Mouse (Mus musculus): ENCODE measurements around the gene Vpreb3. TPM values are rescaled to one million over a fixed set of nuclear protein-coding genes. Genes with fewer than 3 reads are reported as not detected.
A peak's percentile ranks its signal among the peaks of the same experiment; 100 is the strongest.

The Vpreb3 gene
- under 1 TPM in 1 of 2 experiments, not detected in 1; 0.82 TPM for total RNA-seq (2021)
- long read RNA-seq, experiment 1, partial matches to known transcripts: 0 of 1 reads
- long read RNA-seq, experiment 1, other reads (novel, unspliced or antisense): 1 of 1 reads
- long read RNA-seq, experiment 2: 0 reads

- DNase-seq: no peak
These were observed at the start of gene Vpreb3 for GRCm38 (mm10) chr10:75942736-75943477. Gene Vpreb3 (plus strand): TSS chr10:75943057.

DNA sequence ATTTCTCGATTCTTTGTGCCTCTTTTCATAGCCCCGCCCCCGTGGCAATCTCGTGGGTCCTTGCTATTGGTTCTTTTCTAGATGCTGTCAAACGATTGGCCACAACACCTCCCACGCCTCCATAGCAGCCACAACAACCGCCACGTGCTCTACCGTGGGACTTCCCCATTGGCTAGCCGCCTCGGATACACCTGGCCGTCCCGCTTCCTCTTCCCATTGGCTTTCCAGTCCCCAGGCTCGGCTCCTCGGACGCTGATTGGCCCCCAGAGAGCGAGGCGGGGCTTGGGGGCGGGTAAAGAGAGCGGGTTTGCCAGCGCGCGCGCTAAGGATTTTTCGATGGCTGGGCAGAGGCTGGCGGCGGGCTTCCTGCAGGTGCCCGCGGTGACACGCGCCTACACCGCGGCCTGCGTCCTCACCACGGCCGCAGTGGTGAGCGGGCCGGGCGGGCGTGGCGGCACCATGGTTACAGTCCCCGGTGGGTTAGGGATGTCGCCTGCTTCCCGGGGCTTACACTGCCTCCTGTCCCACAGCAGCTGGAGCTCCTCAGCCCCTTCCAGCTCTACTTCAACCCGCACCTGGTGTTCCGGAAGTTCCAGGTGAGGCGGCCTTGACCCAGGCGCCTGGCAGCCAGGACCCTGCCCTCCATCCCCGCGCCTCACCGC is 49.6 kb upstream of the Vpreb3 start, which contains the start of gene Derl3:
Gene Derl3, plus strand, starts transcription at position 325 of the 662 bp plus-strand sequence.
- DNase-seq: peak; percentile 90 to 93

DNA sequence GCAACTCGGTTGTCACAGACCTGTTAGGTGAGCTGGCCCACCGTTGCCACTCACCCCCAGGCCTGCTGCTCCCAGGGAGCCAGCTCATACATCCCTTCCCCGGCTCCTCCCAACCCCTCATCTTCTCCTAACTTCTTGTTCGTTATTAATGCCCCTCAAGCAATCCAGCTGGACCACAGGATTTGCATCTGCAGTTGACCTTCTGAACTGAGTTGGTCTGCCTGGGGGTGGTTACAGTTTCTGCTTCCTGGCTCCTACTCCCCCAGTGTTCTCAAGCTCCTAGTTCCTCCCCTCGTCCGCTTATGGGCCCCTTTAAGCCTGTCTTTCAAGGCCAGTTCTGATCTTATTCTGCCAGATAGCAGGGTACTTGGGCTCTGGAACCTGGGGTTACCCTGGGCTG is 48.3 kb upstream of the Vpreb3 start:
- DNase-seq: no peak

DNA sequence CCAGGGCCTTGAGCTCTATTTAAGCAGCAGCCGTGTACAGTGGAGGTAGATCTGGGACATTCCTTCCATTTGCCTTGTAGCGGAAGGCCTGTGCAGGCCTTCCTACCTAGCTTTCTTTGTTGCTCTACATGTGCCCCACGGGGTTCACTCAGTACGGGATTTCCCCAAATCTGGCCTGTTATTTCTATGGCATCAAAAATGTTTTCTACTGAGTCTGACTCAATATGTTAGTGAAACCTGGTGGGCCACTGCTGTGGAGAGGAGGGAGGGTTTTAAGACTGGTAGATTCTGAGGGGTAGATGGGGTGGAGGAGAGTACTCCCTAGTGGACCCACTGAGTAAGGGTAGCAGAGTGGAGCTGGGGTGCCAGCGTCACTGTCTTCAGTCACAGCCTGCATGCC is 47.1 kb upstream of the Vpreb3 start:
- DNase-seq: no peak

DNA sequence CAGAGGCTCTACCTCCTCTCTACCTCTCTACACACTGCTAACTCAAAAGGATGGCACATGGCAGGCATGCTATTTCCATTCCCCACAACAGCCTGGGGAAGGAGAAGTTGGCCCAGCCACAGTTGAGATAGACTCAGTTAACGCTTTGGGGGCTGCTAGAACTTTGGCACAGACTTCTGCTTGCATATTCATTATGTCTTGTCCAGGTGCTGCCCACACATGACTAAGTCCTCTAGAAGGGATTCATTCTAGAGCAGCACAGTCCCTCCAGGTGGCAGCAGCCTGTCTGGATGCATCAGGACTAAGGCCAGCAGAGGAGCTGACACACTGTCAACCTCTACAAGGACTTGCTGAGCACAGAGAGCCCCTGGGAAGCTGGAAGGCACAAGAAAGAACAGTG is 46.6 kb upstream of the Vpreb3 start:
- no peak for DNase-seq

DNA sequence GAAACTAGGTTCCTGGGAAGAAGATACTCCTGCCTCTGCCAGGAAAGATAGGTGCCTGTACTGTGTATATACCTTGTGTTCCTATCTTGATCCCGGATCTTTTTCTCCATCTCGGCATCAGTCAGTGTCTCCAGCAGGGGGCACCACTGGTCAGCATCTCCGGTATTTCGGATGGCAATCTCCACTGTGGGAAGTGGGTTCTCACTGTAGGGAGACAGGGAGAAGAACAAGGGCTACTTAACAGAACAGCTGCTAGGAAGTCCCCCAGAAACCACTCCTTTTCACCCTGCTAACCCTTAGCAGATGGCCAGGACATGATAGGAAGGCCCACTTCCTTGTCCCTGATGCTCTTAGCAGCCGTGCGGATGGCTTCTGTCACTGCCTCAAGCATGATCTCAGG is 45.5 kb upstream of the Vpreb3 start:
- DNase-seq: peak; percentile 62 to 88

GRCm38 (mm10) chr10:75898039-75898564 is 44.8 kb upstream of the Vpreb3 start:
- DNase-seq: no peak

- DNase-seq: peak; percentile 77 to 90
These were observed 44.0 kb upstream of the Vpreb3 start for GRCm38 (mm10) chr10:75898846-75899245.

DNA sequence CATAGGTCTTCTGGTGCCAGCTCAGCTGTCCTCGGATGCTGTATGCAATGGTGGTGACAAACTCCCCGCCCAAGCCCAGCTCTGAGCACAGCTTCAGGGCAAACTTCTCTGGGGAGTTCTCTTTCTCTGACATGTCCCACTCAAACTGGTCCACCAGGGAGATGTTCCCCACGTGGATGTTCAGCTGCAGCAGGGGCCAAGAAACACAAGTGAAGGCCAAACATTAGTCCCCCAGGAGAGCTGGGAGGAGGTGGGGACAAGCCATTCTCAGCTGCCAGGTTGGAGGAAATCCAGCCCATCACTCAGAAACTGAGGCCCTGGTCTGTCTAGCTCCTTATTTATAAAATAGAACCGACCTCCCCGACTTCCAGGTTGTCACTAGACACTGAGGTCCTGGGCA is 38.5 kb upstream of the Vpreb3 start:
- peak in 1 of 2 experiments; percentile 43 for DNase-seq

DNA sequence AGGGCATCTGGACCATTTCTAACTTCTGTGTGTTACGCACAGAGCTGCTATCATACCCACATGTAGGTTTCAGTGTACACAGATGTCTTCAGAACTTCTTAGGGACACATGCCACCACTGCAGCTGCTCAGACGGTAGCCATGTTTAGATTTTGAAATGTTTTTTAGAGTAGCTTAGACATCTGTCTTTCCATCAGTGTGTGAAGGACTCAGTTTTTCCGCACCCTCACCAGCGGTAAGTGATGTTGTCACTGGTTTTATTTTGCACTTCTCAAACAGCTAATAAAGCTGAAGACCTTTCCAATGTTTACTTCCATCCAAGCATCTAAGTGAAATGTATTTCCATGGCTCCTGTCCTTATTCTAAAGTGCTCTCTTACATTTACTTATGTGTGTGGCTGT is 36.0 kb upstream of the Vpreb3 start:
- no peak for DNase-seq

- no peak for DNase-seq
These were observed 32.2 kb upstream of the Vpreb3 start for GRCm38 (mm10) chr10:75910698-75911097.

- no peak for DNase-seq
These were observed 29.8 kb upstream of the Vpreb3 start for GRCm38 (mm10) chr10:75913013-75913589.

- no peak for DNase-seq
These were observed 27.3 kb upstream of the Vpreb3 start for GRCm38 (mm10) chr10:75915557-75915956.

DNA sequence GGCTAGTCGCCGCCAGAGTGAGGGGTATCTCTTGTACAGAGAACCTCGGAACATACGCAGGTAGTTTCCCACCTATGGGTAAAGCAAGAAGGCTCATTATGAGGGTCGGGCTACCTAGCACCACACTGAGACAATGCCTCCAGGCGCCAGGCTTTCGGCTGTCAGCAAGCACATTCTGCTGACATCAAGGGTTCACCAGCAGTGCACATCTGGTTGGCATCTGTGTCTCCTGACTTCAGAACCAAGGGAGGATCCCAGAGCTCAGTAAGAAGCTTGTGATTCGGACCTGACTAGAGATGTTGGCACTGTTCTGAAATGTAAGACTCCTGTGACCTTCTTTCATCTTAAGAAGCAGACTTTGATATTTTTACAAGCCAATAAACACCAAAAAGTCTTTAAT is 26.0 kb upstream of the Vpreb3 start:
- no peak for DNase-seq

DNA sequence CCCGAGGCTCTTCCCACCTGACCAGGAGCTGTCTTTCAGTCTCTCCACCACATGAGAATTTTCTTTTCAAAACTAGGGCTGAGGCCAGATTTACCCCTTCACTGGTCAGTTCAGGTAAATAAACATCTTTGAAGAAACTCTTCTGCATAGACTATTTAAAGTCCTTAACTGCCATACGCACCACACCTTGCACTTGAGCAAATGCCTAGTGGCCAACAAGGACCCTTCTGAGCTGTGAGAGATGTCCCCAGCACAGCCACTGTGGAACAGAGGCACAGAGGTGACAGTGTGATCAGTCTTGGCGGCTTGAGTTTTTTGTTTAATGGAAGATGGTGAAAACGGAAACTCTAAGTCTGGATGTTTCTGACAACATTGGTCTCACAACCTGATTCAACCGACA is 23.8 kb upstream of the Vpreb3 start:
- no peak for DNase-seq

DNA sequence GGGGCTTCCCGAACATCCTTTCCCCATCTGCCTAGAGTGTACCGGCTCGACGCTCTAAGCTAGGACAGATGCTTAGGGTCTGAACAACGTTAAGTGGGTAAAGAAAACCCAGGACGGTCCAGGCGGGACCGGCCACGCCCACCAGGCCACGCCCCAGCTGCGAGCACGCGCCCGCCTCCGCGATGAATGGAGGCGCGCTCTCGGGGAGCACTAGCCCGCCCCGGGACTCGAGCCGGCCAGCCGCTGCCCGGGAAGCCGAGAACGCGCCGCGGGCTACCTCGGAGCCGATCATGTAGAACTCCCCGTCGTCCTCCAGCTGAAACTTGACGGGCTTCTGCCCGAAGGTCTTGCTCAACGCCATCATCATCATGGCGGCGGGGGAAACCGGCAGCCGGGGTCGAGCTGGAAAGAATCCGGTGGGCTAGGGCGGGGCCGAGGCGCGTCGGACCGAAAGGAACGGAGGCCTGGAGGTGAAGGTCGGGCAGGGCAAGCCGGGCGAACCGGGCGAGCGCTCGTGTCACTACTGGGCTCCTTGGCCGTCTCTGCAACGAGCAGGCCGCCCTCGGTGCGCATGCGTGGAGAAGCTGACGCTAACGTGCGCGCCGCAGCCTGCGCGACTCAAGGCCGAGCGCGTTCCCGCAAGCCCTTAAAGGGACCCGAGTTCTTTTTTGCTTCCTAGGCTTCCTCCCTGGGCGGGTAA is 21.7 kb upstream of the Vpreb3 start, which contains the start of gene Smarcb1:
Gene Smarcb1, minus strand, starts transcription at position 592 of the 700 bp plus-strand sequence.
- peak; percentile 96 to 97 for DNase-seq

DNA sequence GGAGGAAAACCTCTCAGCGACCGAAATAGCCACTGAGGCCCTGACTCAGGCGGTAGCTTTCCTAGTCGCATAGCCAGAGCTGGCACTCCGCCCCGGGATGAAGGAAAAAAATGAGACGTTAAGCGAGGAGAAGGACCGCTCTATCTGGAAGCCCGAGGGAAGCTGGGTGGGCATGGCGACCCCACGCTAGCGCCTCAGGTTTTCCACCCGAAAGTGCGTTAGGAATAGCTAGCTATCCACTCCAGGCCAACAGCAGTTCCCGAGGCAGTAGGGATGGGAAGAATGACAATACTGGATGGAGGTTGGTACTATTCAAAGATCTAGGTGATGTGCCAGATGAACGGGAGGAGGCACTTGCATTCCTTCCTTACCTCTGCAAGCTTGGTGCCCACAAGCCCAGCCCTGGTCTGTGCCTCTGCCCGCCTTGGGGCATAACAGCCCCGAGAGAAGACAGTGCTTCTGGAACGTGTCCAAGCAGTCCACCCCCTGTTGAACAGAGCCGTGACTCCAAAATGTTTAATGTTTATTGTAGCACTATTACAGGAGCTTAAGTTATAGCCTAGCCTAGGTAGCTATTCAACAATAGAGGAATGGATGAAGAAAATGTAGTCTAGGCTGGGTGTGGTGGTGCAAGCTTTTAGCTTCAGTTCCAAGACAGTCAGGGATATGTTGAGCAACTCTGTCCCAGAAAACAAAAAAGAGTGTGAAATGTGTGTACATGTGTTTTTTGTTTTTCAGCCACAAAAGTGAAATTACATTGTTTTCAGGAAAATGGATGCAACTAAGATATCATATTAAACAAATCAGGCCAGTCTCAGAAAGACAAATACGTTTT is 20.9 kb upstream of the Vpreb3 start:
- no peak for DNase-seq

DNA sequence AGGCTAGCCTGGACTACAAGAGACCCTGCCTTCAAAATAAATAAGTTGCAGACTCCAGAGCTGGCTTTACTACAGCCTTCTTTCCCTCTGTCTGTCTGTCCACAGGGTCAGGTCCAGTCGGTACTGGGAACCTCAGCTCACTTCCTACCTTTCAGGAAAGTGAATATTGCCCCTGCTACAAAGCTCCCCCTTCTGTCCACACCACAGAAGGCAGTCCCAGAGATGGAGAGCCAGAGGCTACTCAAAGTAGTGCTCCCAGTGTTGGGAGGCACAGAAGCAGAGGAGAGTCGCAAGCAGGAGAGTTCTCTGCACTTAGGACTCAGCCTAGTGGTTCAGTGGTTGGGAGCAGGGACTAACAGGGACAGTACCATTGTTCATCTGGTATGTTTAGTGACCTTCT is 18.5 kb upstream of the Vpreb3 start:
- no peak for DNase-seq

GRCm38 (mm10) chr10:75926396-75926795 is 16.5 kb upstream of the Vpreb3 start:
- DNase-seq: no peak

- peak in 1 of 2 experiments; percentile 33 for DNase-seq
These were observed 12.6 kb upstream of the Vpreb3 start for GRCm38 (mm10) chr10:75930304-75930703.

- DNase-seq: no peak
These were observed 11.5 kb upstream of the Vpreb3 start for GRCm38 (mm10) chr10:75931311-75931710.

All from heart, adult 18-20 months (tissue).